Mouse (Mus musculus) MEL (cell line): Measurements from ENCODE around the gene C2cd2. TPM values are rescaled to one million over a fixed set of nuclear protein-coding genes. Genes with fewer than 3 reads are reported as not detected.
A peak's percentile ranks its signal among the peaks of the same experiment; 100 is the strongest.

Source experiments
- DNase-seq: peaks from one replicate; pipeline ENCODE4 v3.0.0; 2011; ENCODE audit warnings: low read depth, low spot score
- H3K27ac ChIP-seq: 2 replicates; pipeline ENCODE4 v1.5.1; 2012; ENCODE audit warnings: low read depth, mild to moderate bottlenecking, control low read depth, low read length, moderate library complexity; ENCODE audit not compliant: control insufficient read depth
- H3K27me3 ChIP-seq, 2 experiments: fragments of 150-350 bp in 1 of 2; sonication (generic) in 1 of 2; 2 replicates each; pipeline ENCODE4 v1.6.1; 2012; ENCODE audit warnings: low read length in 2 of 2, mild to moderate bottlenecking in 2 of 2, improper control_type of control experiment in 1 of 2, moderate library complexity in 1 of 2; ENCODE audit not compliant: insufficient read depth in 2 of 2, control insufficient read depth in 1 of 2
- H3K36me3 ChIP-seq, 2 experiments: 2 replicates each; pipeline ENCODE4 v1.6.1; 2012 to 2014; ENCODE audit warnings: low read length in 2 of 2, improper control_type of control experiment in 1 of 2, inconsistent platforms in 1 of 2, mild to moderate bottlenecking in 1 of 2; ENCODE audit not compliant: insufficient read depth in 2 of 2, control insufficient read depth in 1 of 2
- H3K4me1 ChIP-seq, 2 experiments: fragments of 150-350 bp in 1 of 2; sonication (generic) in 1 of 2; 2 replicates each; pipeline ENCODE4 v1.6.1; 2012; ENCODE audit warnings: low read length in 2 of 2, improper control_type of control experiment in 1 of 2, mild to moderate bottlenecking in 1 of 2; ENCODE audit not compliant: insufficient read depth in 2 of 2, control insufficient read depth in 1 of 2
- H3K4me3 ChIP-seq, 2 experiments: fragments of 150-350 bp in 1 of 2; sonication (generic) in 1 of 2; 2 replicates each; pipeline ENCODE4 v1.5.1; 2012; ENCODE audit warnings: low read depth in 2 of 2, low read length in 2 of 2, mild to moderate bottlenecking in 2 of 2, moderate library complexity in 2 of 2, control low read depth in 1 of 2, improper control_type of control experiment in 1 of 2; ENCODE audit not compliant: control insufficient read depth in 1 of 2, insufficient read depth in 1 of 2
- H3K79me2 ChIP-seq: 2 replicates; pipeline ENCODE4 v1.6.1; 2012; ENCODE audit warnings: mild to moderate bottlenecking, low read length, moderate library complexity; ENCODE audit not compliant: control insufficient read depth, poor library complexity, insufficient read depth
- H3K9ac ChIP-seq: 2 replicates; pipeline ENCODE4 v1.6.1; 2012; ENCODE audit warnings: low read depth, mild to moderate bottlenecking, control low read depth, low read length, moderate library complexity; ENCODE audit not compliant: control insufficient read depth, poor library complexity, severe bottlenecking
- H3K9me3 ChIP-seq: fragments of 150-350 bp; sonication (generic); replicated peaks from 2 replicates; pipeline ENCODE4 v1.6.1; 2012; ENCODE audit warnings: mild to moderate bottlenecking, low read length, improper control_type of control experiment, moderate library complexity; ENCODE audit not compliant: insufficient read depth
- BHLHE40 ChIP-seq: IDR thresholded peaks from 2 replicates; pipeline ENCODE4 v1.6.1; 2012; ENCODE audit warnings: low read depth, mild to moderate bottlenecking, inconsistent platforms, low read length, improper control_type of control experiment, borderline replicate concordance
- CHD1 ChIP-seq: IDR thresholded peaks from 2 replicates; pipeline ENCODE4 v1.6.1; 2012; ENCODE audit warnings: low read depth, mild to moderate bottlenecking, inconsistent platforms, low read length, improper control_type of control experiment
- CHD2 ChIP-seq: IDR thresholded peaks from 2 replicates; pipeline ENCODE4 v1.6.1; 2011; ENCODE audit warnings: low read length, improper control_type of control experiment
- CTCF ChIP-seq, 3 experiments: IDR thresholded peaks in 2 of 3; conservative IDR thresholded peaks in 1 of 3; 2 replicates each; pipeline ENCODE4 v1.5.1; 2011 to 2012; ENCODE audit warnings: low read length in 3 of 3, low read depth in 2 of 3, mild to moderate bottlenecking in 2 of 3, improper control_type of control experiment in 1 of 3, inconsistent platforms in 1 of 3, mixed read lengths in 1 of 3, moderate library complexity in 1 of 3; ENCODE audit not compliant: control insufficient read depth in 1 of 3, insufficient read depth in 1 of 3, poor library complexity in 1 of 3, severe bottlenecking in 1 of 3
- ELF1 ChIP-seq: IDR thresholded peaks from 2 replicates; pipeline ENCODE4 v1.6.1; 2014; ENCODE audit warnings: low read depth, mild to moderate bottlenecking, inconsistent platforms, low read length, improper control_type of control experiment, moderate library complexity
- HCFC1 ChIP-seq: IDR thresholded peaks from 2 replicates; pipeline ENCODE4 v1.6.1; 2012; ENCODE audit warnings: low read depth, mild to moderate bottlenecking, inconsistent platforms, low read length, improper control_type of control experiment, moderate library complexity
- JUND ChIP-seq: IDR thresholded peaks from 2 replicates; pipeline ENCODE4 v1.6.1; 2011; ENCODE audit warnings: low read depth, mild to moderate bottlenecking, improper control_type of control experiment, low read length
- MAFK ChIP-seq: IDR thresholded peaks from 2 replicates; pipeline ENCODE4 v1.6.1; 2011; ENCODE audit warnings: low read depth, mild to moderate bottlenecking, low read length, improper control_type of control experiment, borderline replicate concordance
- MAX ChIP-seq: IDR thresholded peaks from 2 replicates; pipeline ENCODE4 v1.6.1; 2011; ENCODE audit warnings: low read length, improper control_type of control experiment
- MAZ ChIP-seq: IDR thresholded peaks from 2 replicates; pipeline ENCODE4 v1.6.1; 2012; ENCODE audit warnings: low read depth, mild to moderate bottlenecking, inconsistent platforms, low read length, improper control_type of control experiment
- MEF2A ChIP-seq: IDR thresholded peaks from 2 replicates; pipeline ENCODE4 v1.6.1; 2014; ENCODE audit warnings: low read depth, mild to moderate bottlenecking, inconsistent platforms, low read length, improper control_type of control experiment; ENCODE audit not compliant: poor library complexity, insufficient replicate concordance, severe bottlenecking; ENCODE audit errors: extremely low read depth
- MYC ChIP-seq: IDR thresholded peaks from 2 replicates; pipeline ENCODE4 v1.6.1; 2011; ENCODE audit warnings: low read depth, mild to moderate bottlenecking, low read length, improper control_type of control experiment, moderate library complexity
- POLR2A ChIP-seq, 2 experiments: IDR thresholded peaks; 2 replicates each; pipeline ENCODE4 v1.6.1; 2011 to 2012; ENCODE audit warnings: low read length in 2 of 2, mild to moderate bottlenecking in 2 of 2, control low read depth in 1 of 2, improper control_type of control experiment in 1 of 2, low read depth in 1 of 2, moderate library complexity in 1 of 2; ENCODE audit not compliant: control insufficient read depth in 1 of 2, insufficient read depth in 1 of 2, poor library complexity in 1 of 2
- POLR2AphosphoS5 ChIP-seq: IDR thresholded peaks from 2 replicates; pipeline ENCODE4 v1.6.1; 2012; ENCODE audit warnings: low read depth, borderline replicate concordance, mild to moderate bottlenecking, inconsistent platforms, low read length, moderate library complexity, mixed read lengths
- RAD21 ChIP-seq: IDR thresholded peaks from 2 replicates; pipeline ENCODE4 v1.6.1; 2011; ENCODE audit warnings: mild to moderate bottlenecking, low read depth, low read length, improper control_type of control experiment
- RCOR1 ChIP-seq: IDR thresholded peaks from 2 replicates; pipeline ENCODE4 v1.6.1; 2012; ENCODE audit warnings: low read depth, mild to moderate bottlenecking, inconsistent platforms, low read length, improper control_type of control experiment
- SIN3A ChIP-seq: IDR thresholded peaks from 2 replicates; pipeline ENCODE4 v1.6.1; 2012; ENCODE audit warnings: low read length, improper control_type of control experiment, inconsistent platforms
- SMC3 ChIP-seq: IDR thresholded peaks from 2 replicates; pipeline ENCODE4 v1.6.1; 2011; ENCODE audit warnings: low read depth, low read length, improper control_type of control experiment
- TCF12 ChIP-seq: IDR thresholded peaks from 2 replicates; pipeline ENCODE4 v1.6.1; 2014; ENCODE audit warnings: low read depth, mild to moderate bottlenecking, inconsistent platforms, low read length, improper control_type of control experiment, moderate library complexity
- UBTF ChIP-seq: IDR thresholded peaks from 2 replicates; pipeline ENCODE4 v1.6.1; 2012; ENCODE audit warnings: low read depth, mild to moderate bottlenecking, inconsistent platforms, low read length, improper control_type of control experiment, moderate library complexity, borderline replicate concordance; ENCODE audit not compliant: insufficient read depth
- USF2 ChIP-seq, 2 experiments: IDR thresholded peaks; 2 replicates each; pipeline ENCODE4 v1.6.1; 2011 to 2012; ENCODE audit warnings: improper control_type of control experiment in 2 of 2, low read length in 2 of 2, borderline replicate concordance in 1 of 2, inconsistent platforms in 1 of 2, low read depth in 1 of 2, mild to moderate bottlenecking in 1 of 2; ENCODE audit not compliant: insufficient read depth in 1 of 2
- ZC3H11A ChIP-seq: IDR thresholded peaks from 2 replicates; pipeline ENCODE4 v1.6.1; 2012; ENCODE audit warnings: low read depth, mild to moderate bottlenecking, inconsistent platforms, low read length, improper control_type of control experiment
- ZKSCAN1 ChIP-seq: IDR thresholded peaks from 2 replicates; pipeline ENCODE4 v1.6.1; 2012; ENCODE audit warnings: low read depth, mild to moderate bottlenecking, inconsistent platforms, low read length, improper control_type of control experiment, moderate library complexity
- ZMIZ1 ChIP-seq: IDR thresholded peaks from 2 replicates; pipeline ENCODE4 v1.6.1; 2012; ENCODE audit warnings: low read depth, mild to moderate bottlenecking, inconsistent platforms, low read length, improper control_type of control experiment, moderate library complexity
- ZNF384 ChIP-seq: IDR thresholded peaks from 2 replicates; pipeline ENCODE4 v1.6.1; 2012; ENCODE audit warnings: low read depth, mild to moderate bottlenecking, inconsistent platforms, low read length, improper control_type of control experiment
- polyA plus RNA-seq, 2 experiments: library from polyadenylated mRNA; stranded (reverse) in 1 of 2; unstranded in 1 of 2; fragments of >175 nt in 1 of 2; fragments of >200 nt in 1 of 2; gene quantifications; 2 replicates each; pipeline versions ENCODE4 v1.2.1 to v1.2.4; 2012; ENCODE audit warnings: low replicate concordance in 2 of 2, low read depth in 1 of 2; ENCODE audit not compliant: insufficient read length in 2 of 2, insufficient read depth in 1 of 2, missing spikeins in 1 of 2
- total RNA-seq: library from RNA; depleted of rRNA; stranded (reverse); fragments of 300-350 nt; gene quantifications from 2 replicates; pipeline ENCODE4 v1.2.3, GENCODE M21; 2012

The C2cd2 gene
- total and polyA plus RNA-seq, 3 experiments = 8.9 to 20.7 TPM; not detected in 1

DNA sequence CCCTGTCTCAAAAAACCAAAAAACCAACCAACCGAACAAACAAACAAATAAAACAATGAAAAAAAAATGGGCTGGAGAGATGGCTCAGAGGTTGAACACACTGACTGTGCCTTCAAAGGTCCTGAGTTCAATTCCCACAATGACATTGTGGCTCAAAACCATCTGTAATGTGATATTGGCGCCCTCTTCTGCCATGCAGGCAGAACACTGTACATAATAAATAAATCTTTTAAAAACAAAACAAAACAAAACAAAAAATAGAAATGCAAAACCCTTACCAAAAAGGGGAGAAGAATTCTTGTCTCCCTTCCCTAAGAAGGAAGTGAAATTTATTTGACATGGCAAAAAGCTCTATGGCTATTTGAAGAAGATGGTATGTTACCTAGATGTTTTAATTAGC is 29.1 kb upstream of the C2cd2 start:
- Histone ChIP-seq H3K36me3 (peaks cover 0 to 5% of the 10 kb centered on the region in 2 experiments; a peak in 1 of 4 replicates), H3K9ac (no peak overlapping the region), H3K79me2 (no peaks in the 10 kb centered on the region), H3K4me3 (no peak overlapping the region), H3K27me3 (no peaks in the 10 kb centered on the region), H3K27ac (no peak overlapping the region), H3K4me1 (peaks cover 3 to 6% of the 10 kb centered on the region in 2 experiments; a peak in 3 of 4 replicates), H3K9me3 (no peaks in the 10 kb centered on the region)
- TF ChIP-seq ZC3H11A = peak; percentile 70
- TF ChIP-seq MAX = no peak
- TF ChIP-seq RAD21 = peak; percentile 67
- TF ChIP-seq CTCF (IDR thresholded peaks at IDR 0.05 in 2 of 3, conservative IDR thresholded peaks at IDR 0.05 in 1 of 3; ENCODE audit: control insufficient read depth in 1 of 3, insufficient read depth in 1 of 3, low read depth in 2 of 3, low read length in 3 of 3, poor library complexity in 1 of 3, severe bottlenecking in 1 of 3) = peak; percentile 18 to 51 (median 33); a peak in 4 of 6 replicates
- TF ChIP-seq SMC3 = peak; percentile 52
- peak; percentile 42 for DNase-seq

DNA sequence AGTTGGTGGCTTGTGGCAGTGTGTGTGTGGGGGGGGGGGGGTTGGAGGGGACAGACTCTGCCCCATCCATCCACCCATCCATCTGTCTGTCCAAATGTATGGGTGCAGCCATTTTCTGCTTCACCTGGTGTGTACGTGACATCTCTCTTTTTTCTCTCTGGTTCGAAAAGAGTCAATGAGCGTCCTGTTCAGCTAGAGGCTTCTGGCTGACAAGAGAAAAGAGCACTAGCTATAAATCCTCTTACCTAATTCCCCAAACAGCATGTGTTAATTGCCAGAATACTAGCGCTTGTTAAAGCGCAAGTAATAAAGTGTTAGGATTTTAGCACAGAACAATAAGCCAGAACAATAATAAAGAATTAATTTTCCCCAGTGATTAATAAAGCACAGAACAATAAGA is 22.2 kb upstream of the C2cd2 start:
- Histone ChIP-seq H3K27ac (no peak overlapping the region), H3K36me3 (no peaks in the 10 kb centered on the region), H3K4me1 (no peaks in the 10 kb centered on the region), H3K9ac (no peak overlapping the region), H3K4me3 (no peak overlapping the region), H3K9me3 (no peaks in the 10 kb centered on the region), H3K27me3 (no peaks in the 10 kb centered on the region), H3K79me2 (no peaks in the 10 kb centered on the region)
- TF ChIP-seq MAFK = no peak
- no peak for TF ChIP-seq POLR2AphosphoS5
- TF ChIP-seq CHD1 = no peak
- TF ChIP-seq HCFC1 = no peak
- no peak for TF ChIP-seq POLR2A (IDR thresholded peaks at IDR 0.05; ENCODE audit: control insufficient read depth in 1 of 2, insufficient read depth in 1 of 2, low read depth in 1 of 2, low read length in 2 of 2, poor library complexity in 1 of 2)
- no peak for TF ChIP-seq CHD2
- no peak for TF ChIP-seq SIN3A
- TF ChIP-seq MAZ = no peak
- no peak for TF ChIP-seq ZKSCAN1
- no peak for TF ChIP-seq ZC3H11A
- no peak for TF ChIP-seq BHLHE40
- TF ChIP-seq ZNF384 = no peak
- no peak for DNase-seq

DNA sequence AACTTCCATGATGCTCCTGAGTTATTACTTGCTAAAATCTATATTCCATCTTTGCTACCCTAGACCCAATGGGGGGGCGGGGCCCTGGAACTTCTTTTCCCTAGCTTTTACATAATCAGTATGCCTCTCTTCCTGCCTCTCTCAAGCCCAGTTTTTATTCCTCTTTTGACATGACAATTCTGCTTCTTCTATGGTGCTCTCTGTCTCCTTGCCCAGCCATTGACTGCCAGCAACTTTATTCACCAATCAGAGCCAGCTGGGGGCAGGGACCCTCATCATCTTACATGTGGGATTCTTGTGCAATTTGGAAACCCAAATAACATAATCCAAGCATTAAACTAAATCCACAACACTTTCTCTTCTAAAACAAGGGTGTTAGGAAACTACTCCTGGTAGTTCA is 19.0 kb upstream of the C2cd2 start:
- TF ChIP-seq SMC3 (no peak), POLR2A (IDR thresholded peaks at IDR 0.05; ENCODE audit: control insufficient read depth in 1 of 2, insufficient read depth in 1 of 2, low read depth in 1 of 2, low read length in 2 of 2, poor library complexity in 1 of 2) (no peak), ZMIZ1 (no peak), JUND (no peak), CHD2 (no peak), RCOR1 (no peak), UBTF (no peak), USF2 (IDR thresholded peaks at IDR 0.05; ENCODE audit: borderline replicate concordance in 1 of 2, insufficient read depth in 1 of 2, low read depth in 1 of 2, low read length in 2 of 2) (no peak), TCF12 (no peak), MEF2A (no peak), ELF1 (no peak), ZNF384 (no peak), MYC (no peak)
- H3K36me3 ChIP-seq = peaks cover 0 to 3% of the 10 kb centered on the region in 2 experiments; a peak in 2 of 4 replicates

More for the DNA sequence above, 19.0 kb upstream of the C2cd2 start:
- H3K9me3 ChIP-seq = no peaks in the 10 kb centered on the region
- DNase-seq = no peak
- no peak overlapping the region for H3K9ac ChIP-seq
- H3K27ac ChIP-seq = no peak overlapping the region
- H3K4me3 ChIP-seq = no peak overlapping the region
- H3K27me3 ChIP-seq = no peaks in the 10 kb centered on the region
- no peaks in the 10 kb centered on the region; the same call in 1 of the 2 replicates for H3K79me2 ChIP-seq
- peaks cover 2 to 7% of the 10 kb centered on the region in 2 experiments; a peak in 3 of 4 replicates for H3K4me1 ChIP-seq
